Mouse (Mus musculus) CH12.LX (cell line): ENCODE measurements around the gene E130208F15Rik. TPM values are rescaled to one million over a fixed set of nuclear protein-coding genes. Genes with fewer than 3 reads are reported as not detected.
A peak's percentile ranks its signal among the peaks of the same experiment; 100 is the strongest.

ENCODE experiments used
- DNase-seq: peaks from one replicate; pipeline ENCODE4 v3.0.0-alpha.2; 2013; ENCODE audit errors: extremely low read depth
- H3K27ac ChIP-seq: 2 replicates; pipeline ENCODE4 v1.5.1; 2012; ENCODE audit warnings: low read depth, mild to moderate bottlenecking, control low read depth, moderate library complexity; ENCODE audit not compliant: insufficient read depth
- H3K27me3 ChIP-seq: replicated peaks from 2 replicates; pipeline ENCODE3; 2012; ENCODE audit warnings: inconsistent platforms
- H3K36me3 ChIP-seq, 2 experiments: replicated peaks in 1 of 2; 2 replicates each; pipeline versions ENCODE3 to v1.6.1; 2012; ENCODE audit warnings: inconsistent platforms in 1 of 2, low read length in 1 of 2, mild to moderate bottlenecking in 1 of 2, mixed read lengths in 1 of 2, moderate library complexity in 1 of 2; ENCODE audit not compliant: control insufficient read depth in 1 of 2, insufficient read depth in 1 of 2
- H3K4me1 ChIP-seq, 2 experiments: 2 replicates each; pipeline ENCODE4 v1.6.1; 2012; ENCODE audit warnings: inconsistent platforms in 1 of 2, moderate library complexity in 1 of 2; ENCODE audit not compliant: insufficient read depth in 2 of 2, control insufficient read depth in 1 of 2
- H3K4me2 ChIP-seq: 2 replicates; pipeline ENCODE4 v1.6.1; 2012; ENCODE audit warnings: low read depth, mild to moderate bottlenecking, control low read depth; ENCODE audit not compliant: poor library complexity, insufficient read depth, severe bottlenecking
- H3K4me3 ChIP-seq, 3 experiments: fragments of 150-350 bp in 1 of 3; sonication (generic) in 1 of 3; replicated peaks in 1 of 3; 2 replicates each; pipeline versions ENCODE3 to v1.5.1; 2011 to 2012; ENCODE audit warnings: low read depth in 2 of 3, low read length in 2 of 3, mild to moderate bottlenecking in 2 of 3, moderate library complexity in 2 of 3, control low read depth in 1 of 3, improper control_type of control experiment in 1 of 3, inconsistent platforms in 1 of 3, mixed read lengths in 1 of 3; ENCODE audit not compliant: poor library complexity in 1 of 3
- H3K79me2 ChIP-seq: replicated peaks from 2 replicates; pipeline ENCODE4 v1.6.1; 2012; ENCODE audit warnings: mild to moderate bottlenecking, moderate library complexity; ENCODE audit not compliant: control insufficient read depth, poor library complexity, insufficient read depth, severe bottlenecking; ENCODE audit errors: extremely low read depth
- H3K9ac ChIP-seq: 2 replicates; pipeline ENCODE4 v1.6.1; 2012; ENCODE audit warnings: low read depth, mild to moderate bottlenecking, control low read depth, moderate library complexity; ENCODE audit not compliant: insufficient read depth
- H3K9me3 ChIP-seq: replicated peaks from 2 replicates; pipeline ENCODE3; 2012; ENCODE audit warnings: low read length, inconsistent platforms, mixed read lengths
- BHLHE40 ChIP-seq: IDR thresholded peaks from 2 replicates; pipeline ENCODE4 v1.6.1; 2011; ENCODE audit warnings: mild to moderate bottlenecking, low read depth, low read length, improper control_type of control experiment
- CHD1 ChIP-seq: IDR thresholded peaks from 2 replicates; pipeline ENCODE4 v1.6.1; 2012; ENCODE audit warnings: low read depth, low read length, improper control_type of control experiment, inconsistent platforms
- CHD2 ChIP-seq: IDR thresholded peaks from 2 replicates; pipeline ENCODE4 v1.6.1; 2011; ENCODE audit warnings: low read length, improper control_type of control experiment
- ELF1 ChIP-seq: IDR thresholded peaks from 2 replicates; pipeline ENCODE4 v1.6.1; 2014; ENCODE audit warnings: low read depth, mild to moderate bottlenecking, inconsistent platforms, low read length, improper control_type of control experiment
- ETS1 ChIP-seq: conservative IDR thresholded peaks from 2 replicates; pipeline ENCODE4 v1.6.1; 2012; ENCODE audit warnings: low read depth, mild to moderate bottlenecking, inconsistent platforms, low read length, improper control_type of control experiment, moderate library complexity
- HCFC1 ChIP-seq: IDR thresholded peaks from 2 replicates; pipeline ENCODE4 v1.6.1; 2012; ENCODE audit warnings: low read depth, mild to moderate bottlenecking, inconsistent platforms, low read length, improper control_type of control experiment
- IRF4 ChIP-seq: IDR thresholded peaks from 2 replicates; pipeline ENCODE4 v1.6.1; 2014; ENCODE audit warnings: low read depth, mild to moderate bottlenecking, inconsistent platforms, low read length, improper control_type of control experiment
- KAT2A ChIP-seq: IDR thresholded peaks from 2 replicates; pipeline ENCODE4 v1.6.1; 2012; ENCODE audit warnings: low read length, improper control_type of control experiment, inconsistent platforms; ENCODE audit not compliant: insufficient replicate concordance
- MAX ChIP-seq: IDR thresholded peaks from 2 replicates; pipeline ENCODE4 v1.6.1; 2011; ENCODE audit warnings: low read length, improper control_type of control experiment
- MAZ ChIP-seq: IDR thresholded peaks from 2 replicates; pipeline ENCODE4 v1.6.1; 2012; ENCODE audit warnings: low read depth, mild to moderate bottlenecking, inconsistent platforms, low read length, improper control_type of control experiment, moderate library complexity
- MEF2A ChIP-seq: IDR thresholded peaks from 2 replicates; pipeline ENCODE4 v1.6.1; 2014; ENCODE audit warnings: low read depth, mild to moderate bottlenecking, inconsistent platforms, low read length, improper control_type of control experiment, borderline replicate concordance
- MXI1 ChIP-seq: IDR thresholded peaks from 2 replicates; pipeline ENCODE4 v1.6.1; 2011; ENCODE audit warnings: mild to moderate bottlenecking, low read depth, low read length, improper control_type of control experiment
- MYC ChIP-seq: IDR thresholded peaks from 2 replicates; pipeline ENCODE4 v1.6.1; 2011; ENCODE audit warnings: low read depth, mild to moderate bottlenecking, improper control_type of control experiment, low read length
- NELFE ChIP-seq: IDR thresholded peaks from 2 replicates; pipeline ENCODE4 v1.6.1; 2011; ENCODE audit warnings: low read depth, low read length, improper control_type of control experiment
- NRF1 ChIP-seq: IDR thresholded peaks from 2 replicates; pipeline ENCODE4 v1.6.1; 2014; ENCODE audit warnings: low read depth, mild to moderate bottlenecking, inconsistent platforms, low read length, improper control_type of control experiment, moderate library complexity
- POLR2A ChIP-seq: IDR thresholded peaks from 2 replicates; pipeline ENCODE4 v1.6.1; 2011; ENCODE audit warnings: low read depth, mild to moderate bottlenecking, improper control_type of control experiment, low read length
- POLR2AphosphoS2 ChIP-seq: IDR thresholded peaks from 2 replicates; pipeline ENCODE4 v1.6.1; 2011; ENCODE audit warnings: low read depth, low read length, improper control_type of control experiment
- RAD21 ChIP-seq: IDR thresholded peaks from 2 replicates; pipeline ENCODE4 v1.6.1; 2011; ENCODE audit warnings: low read depth, mild to moderate bottlenecking, low read length, improper control_type of control experiment, moderate library complexity
- SIN3A ChIP-seq: IDR thresholded peaks from 2 replicates; pipeline ENCODE4 v1.6.1; 2012; ENCODE audit warnings: low read length, improper control_type of control experiment, inconsistent platforms
- TBP ChIP-seq: conservative IDR thresholded peaks from 2 replicates; pipeline ENCODE4 v1.6.1; 2011; ENCODE audit warnings: low read depth, low read length, improper control_type of control experiment
- TCF12 ChIP-seq: IDR thresholded peaks from 2 replicates; pipeline ENCODE4 v1.6.1; 2014; ENCODE audit warnings: low read depth, mild to moderate bottlenecking, inconsistent platforms, low read length, improper control_type of control experiment
- USF2 ChIP-seq: conservative IDR thresholded peaks from 2 replicates; pipeline ENCODE4 v1.6.1; 2011; ENCODE audit warnings: low read depth, low read length, improper control_type of control experiment
- ZKSCAN1 ChIP-seq: IDR thresholded peaks from 2 replicates; pipeline ENCODE4 v1.6.1; 2012; ENCODE audit warnings: low read depth, inconsistent platforms, low read length, improper control_type of control experiment, borderline replicate concordance
- ZMIZ1 ChIP-seq: IDR thresholded peaks from 2 replicates; pipeline ENCODE4 v1.6.1; 2012; ENCODE audit warnings: low read depth, mild to moderate bottlenecking, inconsistent platforms, low read length, improper control_type of control experiment
- dilution Hi-C: fragments of 300-500 bp; cut with MboI; formaldehyde crosslinking; loops from 2 replicates; pipeline ENCODE4 v1.14.3; 2020; ENCODE audit warnings: low sequenced_read_pairs; ENCODE audit not compliant: extremely low pct_unique_long_range_greater_than_20kb, extremely low pct_ligation_motif_present
- in situ Hi-C: fragments of 300-500 bp; cut with MboI; formaldehyde crosslinking; loops from 3 replicates; pipeline ENCODE4 v1.14.3; 2019; ENCODE audit warnings: low sequenced_read_pairs, low pct_ligation_motif_present, low pct_unique_long_range_greater_than_20kb, mixed read lengths
- polyA plus RNA-seq: library from polyadenylated mRNA; unstranded; fragments of >175 nt; gene quantifications from 2 replicates; pipeline ENCODE4 v1.2.1, GENCODE M21; 2012; ENCODE audit warnings: low read depth; ENCODE audit not compliant: insufficient read length
- total RNA-seq, 2 experiments: library from RNA; depleted of rRNA; stranded (reverse); fragments of 300-350 nt in 1 of 2; fragments of >200 nt in 1 of 2; gene quantifications; 2 replicates each; pipeline ENCODE4 v1.2.3; 2012 to 2014

Gene E130208F15Rik
- total and polyA plus RNA-seq, 3 experiments, result 0.70 to 9.7 (median 5.6) TPM

GRCm38 (mm10) chr7:30308076-30309005 lies 13.2 kb upstream of the E130208F15Rik start, which contains the start of gene Alkbh6:
Gene Alkbh6, plus strand, starts transcription at chr7:30308717.
- Histone ChIP-seq H3K4me3 (peak within 1 kb of the TSS; percentile 75 to 96 (median 85)), H3K79me2 (peaks cover 6% of the 10 kb centered on the region)
- no peak for TF ChIP-seq CHD1
- peak; percentile 94 for TF ChIP-seq ZMIZ1
- TF ChIP-seq ELF1, result peak; percentile 92
- peak; percentile 93 for TF ChIP-seq SIN3A
- TF ChIP-seq MXI1, result peak; percentile 75
- no peak for TF ChIP-seq USF2
- peak; percentile 90; the same call in 1 of the 2 replicates for TF ChIP-seq POLR2AphosphoS2
- peak; percentile 74 for TF ChIP-seq CHD2
- peak; percentile 70 for TF ChIP-seq MAZ
- 0 out of 2 replicates have a peak, but pooled peaks have one; percentile 45 for TF ChIP-seq TBP
- no peak; the same call in 1 of the 2 replicates for TF ChIP-seq TCF12
- peak; percentile 93 for TF ChIP-seq NELFE
- TF ChIP-seq BHLHE40, result no peak
- peak; percentile 78 for TF ChIP-seq HCFC1
- TF ChIP-seq MEF2A, result no peak
- peak; percentile 71 for TF ChIP-seq MAX
- TF ChIP-seq ZKSCAN1, result no peak
- no peak for TF ChIP-seq RAD21
- no peak for TF ChIP-seq IRF4
- peak; percentile 94 for TF ChIP-seq POLR2A
- TF ChIP-seq MYC, result peak; percentile 13; the same call in 1 of the 2 replicates
- TF ChIP-seq ETS1, result no peak
- 0 out of 2 replicates have a peak, but pooled peaks have one; percentile 30 for TF ChIP-seq KAT2A
- TF ChIP-seq NRF1, result peak; percentile 78
- TF ChIP-seq, all 38 proteins: peak for 15
- Histone ChIP-seq H3K9ac (peak within 1 kb of the TSS; percentile 66), H3K4me1 (peaks cover 11 to 29% of the 10 kb centered on the region in 2 experiments), H3K27ac (peak within 1 kb of the TSS; percentile 34; the same call in 1 of the 2 replicates), H3K4me2 (peak within 1 kb of the TSS; percentile 82), H3K27me3 (peaks cover 11% of the 10 kb centered on the region), H3K9me3 (no peaks in the 10 kb centered on the region), H3K36me3 (peaks cover 10 to 34% of the 10 kb centered on the region in 2 experiments)
- in situ Hi-C loops (no loop called here), dilution Hi-C loops (no loop called here)
- peak; percentile 98 for DNase-seq
